Mouse (Mus musculus): ENCODE data around the gene Hist1h2ah.
"Not testable (repeated sequence)": the region's sequence is repeated elsewhere in the genome, so short reads cannot be mapped to it uniquely, and the experiment has no call there.

Hist1h2ah gene

DNA sequence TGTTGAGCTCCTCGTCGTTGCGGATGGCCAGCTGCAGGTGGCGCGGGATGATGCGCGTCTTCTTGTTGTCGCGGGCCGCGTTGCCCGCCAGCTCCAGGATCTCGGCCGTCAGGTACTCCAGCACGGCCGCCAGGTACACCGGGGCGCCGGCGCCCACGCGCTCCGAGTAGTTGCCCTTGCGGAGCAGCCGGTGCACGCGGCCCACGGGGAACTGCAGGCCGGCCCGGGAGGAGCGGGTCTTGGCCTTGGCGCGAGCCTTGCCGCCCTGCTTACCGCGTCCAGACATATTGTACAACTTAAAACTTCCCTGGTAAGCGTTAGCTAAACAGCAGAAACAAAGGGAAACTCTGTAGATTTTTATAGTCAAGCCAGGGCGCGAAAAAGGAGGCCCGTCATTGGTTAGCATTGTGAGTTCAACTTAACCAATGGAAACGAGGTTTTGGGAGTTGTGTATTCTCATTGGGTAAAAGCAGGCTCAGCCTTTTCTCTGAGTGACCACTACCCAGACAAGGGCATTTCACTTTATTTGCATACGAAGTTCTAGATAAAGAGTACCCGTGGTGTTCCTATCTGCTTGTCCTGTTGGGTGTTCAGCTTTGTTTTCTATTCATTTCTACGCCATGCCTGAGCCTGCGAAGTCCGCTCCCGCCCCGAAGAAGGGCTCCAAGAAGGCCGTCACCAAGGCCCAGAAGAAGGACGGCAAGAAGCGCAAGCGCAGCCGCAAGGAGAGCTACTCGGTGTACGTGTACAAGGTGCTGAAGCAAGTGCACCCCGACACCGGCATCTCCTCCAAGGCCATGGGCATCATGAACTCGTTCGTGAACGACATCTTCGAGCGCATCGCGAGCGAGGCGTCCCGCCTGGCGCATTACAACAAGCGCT is at the start of gene Hist1h2ah, which contains the start of gene Hist1h2bk:
TSS of gene Hist1h2ah (minus strand) at position 302 of the 882 bp plus-strand sequence.
TSS of gene Hist1h2bk (plus strand) at position 604 of the 882 bp plus-strand sequence.
- DNase-seq, result peak; percentile 78 to 83

DNA sequence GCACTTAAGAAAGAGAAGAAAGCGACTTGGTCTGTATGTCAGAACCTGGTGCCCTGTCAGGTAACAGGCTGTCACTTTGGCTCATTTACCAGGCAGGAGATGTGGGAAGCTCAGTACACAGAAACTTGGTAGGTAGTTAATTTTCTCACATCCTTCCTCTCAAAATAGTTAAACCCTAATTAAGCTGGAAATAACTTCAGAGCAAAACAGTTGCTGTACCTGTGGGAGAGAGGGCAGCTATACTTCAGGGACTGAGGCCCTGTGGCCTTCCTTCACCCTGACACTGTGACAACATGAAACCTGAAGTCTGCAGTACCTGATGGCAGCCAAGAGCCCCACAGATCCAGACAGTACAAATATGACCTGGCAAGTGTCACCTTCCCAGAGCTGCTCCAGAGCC is 48.8 kb upstream of the Hist1h2ah start, which contains the start of gene Vmn1r188:
TSS of gene Vmn1r188 (plus strand) at position 301 of the 400 bp plus-strand sequence.
- DNase-seq, result not testable (repeated sequence)

DNA sequence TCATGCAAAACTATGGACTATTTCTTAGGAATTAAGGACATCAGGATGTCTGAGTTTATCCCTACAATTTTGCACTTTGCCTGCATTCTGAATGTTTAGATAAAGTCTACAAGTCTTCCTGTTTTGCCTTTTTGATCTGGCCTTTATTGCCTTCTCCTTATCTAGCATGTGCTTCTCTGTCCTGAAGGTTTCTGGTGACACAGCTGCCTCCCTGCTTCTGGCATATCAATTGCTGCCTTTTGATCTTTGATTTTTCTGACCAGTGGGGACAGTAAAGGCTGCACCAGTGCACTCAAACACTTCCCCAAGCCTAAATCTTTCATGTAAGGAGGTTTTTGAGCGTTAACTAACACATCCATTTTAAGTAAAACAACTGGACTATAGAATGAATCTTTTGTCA is 28.1 kb upstream of the Hist1h2ah start:
- DNase-seq, result no peak

DNA sequence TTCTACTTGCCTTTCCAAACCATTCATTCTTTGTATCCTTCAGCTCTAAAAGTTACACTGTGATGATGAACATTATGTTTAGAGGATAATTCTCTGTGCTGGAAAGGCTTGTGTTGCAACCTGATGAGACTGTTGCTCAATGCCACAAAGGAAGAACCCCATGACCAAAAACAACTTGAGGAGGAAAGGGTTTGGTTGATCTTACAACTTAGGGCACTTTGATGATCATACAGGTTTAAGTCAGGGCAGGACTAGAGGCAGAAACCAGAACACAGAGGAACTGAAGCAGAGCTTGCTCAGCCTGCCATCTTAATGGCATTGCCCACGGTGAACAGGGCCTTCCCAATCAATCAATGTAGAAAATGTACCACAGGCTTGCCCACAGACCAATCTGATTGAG is 26.1 kb upstream of the Hist1h2ah start:
- DNase-seq, result no peak

DNA sequence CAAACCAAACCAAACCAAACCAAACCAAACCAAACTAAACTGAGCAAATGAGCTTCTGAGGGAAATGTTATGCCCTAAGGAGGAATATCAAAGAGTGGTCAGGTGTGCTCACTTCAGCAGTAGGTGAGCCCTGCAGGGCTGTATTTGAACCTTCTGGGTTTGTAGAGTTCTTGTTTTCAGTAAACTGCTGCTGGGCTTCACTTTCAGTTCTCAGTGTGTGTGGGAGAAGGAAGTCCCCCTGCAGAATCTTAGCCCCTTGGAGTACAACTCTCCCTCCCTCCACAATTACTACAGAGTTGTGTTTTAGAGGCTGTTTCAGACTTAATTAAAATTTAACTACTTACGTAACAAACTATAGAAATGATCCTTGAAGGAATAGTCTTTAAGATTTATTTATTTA is 18.4 kb upstream of the Hist1h2ah start:
- no peak for DNase-seq

DNA sequence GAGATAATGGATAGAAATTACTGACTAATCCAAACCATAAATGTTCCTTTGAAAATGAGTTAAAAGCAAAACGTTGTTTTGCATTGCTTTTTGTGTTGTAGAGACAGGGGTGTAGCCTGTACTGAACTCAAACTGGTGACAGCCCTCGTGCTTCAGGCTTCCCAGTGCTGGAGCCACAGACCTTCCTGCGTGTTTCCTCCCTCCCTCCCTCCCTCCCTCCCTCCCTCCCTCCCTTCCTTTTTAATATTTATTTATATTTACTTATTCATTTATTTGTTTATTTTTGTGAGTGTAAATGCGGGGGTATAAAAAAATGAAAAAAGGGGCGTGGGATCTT is 16.1 kb upstream of the Hist1h2ah start:
- DNase-seq, result no peak

DNA sequence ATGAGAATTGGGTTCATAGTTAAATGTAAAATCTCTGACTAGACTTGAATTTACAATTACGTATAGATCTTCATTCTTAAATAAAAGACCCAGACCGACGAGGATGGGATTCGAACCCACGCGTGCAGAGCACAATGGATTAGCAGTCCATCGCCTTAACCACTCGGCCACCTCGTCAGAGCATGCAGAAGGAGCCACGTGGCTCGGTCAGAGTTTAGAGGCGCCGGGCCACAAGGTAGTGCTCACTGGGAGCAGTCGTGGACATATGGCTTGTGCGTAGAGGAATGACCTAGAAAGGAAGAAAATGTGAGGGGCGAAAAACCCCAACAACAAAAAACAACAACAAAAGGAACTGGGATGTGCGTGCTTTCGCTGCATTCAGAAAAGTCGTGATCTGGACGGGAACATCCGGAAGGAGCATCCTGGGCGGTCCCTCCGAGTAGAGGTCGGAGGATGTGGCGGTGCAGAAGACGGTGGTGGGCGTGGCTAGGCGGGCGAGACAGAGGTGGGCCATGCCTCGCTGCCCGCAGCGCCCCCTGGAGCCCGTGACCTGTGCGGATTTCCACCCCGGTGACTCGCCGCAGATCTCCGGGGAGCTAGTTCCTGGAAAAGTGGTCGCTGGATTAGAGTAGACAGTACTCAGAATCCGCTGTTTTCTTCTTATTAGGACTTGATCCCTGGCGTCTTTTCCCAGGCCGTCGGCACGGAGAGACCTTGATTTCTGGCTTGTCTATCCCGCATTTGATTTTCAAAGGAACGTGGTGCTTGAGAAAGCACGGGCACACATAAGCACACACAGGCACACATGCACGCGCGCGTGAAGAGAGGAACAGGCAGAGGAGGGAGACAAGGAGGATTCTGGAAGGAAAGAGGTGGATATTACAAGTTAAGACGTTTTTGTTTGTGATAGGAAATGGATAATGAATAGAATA is 15.5 kb upstream of the Hist1h2ah start:
- peak; percentile 71 to 82 for DNase-seq

DNA sequence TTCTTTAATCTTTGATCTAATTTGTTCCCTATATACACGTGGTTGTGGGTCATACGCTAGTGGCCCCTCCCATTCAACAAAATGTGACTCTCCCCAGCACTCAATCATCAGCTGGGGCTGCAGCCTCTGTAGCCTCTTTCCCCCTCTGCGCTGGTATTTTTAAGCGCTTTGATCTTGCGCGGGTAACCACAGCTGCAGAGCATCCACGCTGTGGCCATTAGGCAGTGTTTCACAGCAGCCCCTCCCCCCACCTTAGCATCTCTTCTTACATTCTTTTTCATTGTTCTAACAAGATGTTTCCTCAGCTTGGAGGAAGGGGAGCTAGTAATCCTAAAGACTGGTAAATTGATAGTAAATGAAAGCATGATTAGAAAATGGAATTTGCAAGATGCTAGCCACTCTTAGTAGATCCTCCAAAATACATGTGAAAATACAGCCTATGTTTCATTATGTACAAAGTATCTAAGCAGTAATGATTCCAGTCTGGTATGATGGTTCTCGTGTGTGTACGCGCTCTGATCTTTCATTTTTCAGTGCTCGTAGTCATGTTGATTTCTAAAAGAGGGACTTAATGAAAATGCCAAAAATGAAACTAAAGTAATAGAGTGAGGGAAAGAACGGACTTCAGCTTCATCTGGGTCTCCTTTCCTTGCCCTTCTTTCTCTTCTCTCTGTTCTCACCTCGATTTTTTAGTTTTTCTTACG is 14.5 kb upstream of the Hist1h2ah start:
- peak in 1 of 2 experiments; percentile 32 for DNase-seq

DNA sequence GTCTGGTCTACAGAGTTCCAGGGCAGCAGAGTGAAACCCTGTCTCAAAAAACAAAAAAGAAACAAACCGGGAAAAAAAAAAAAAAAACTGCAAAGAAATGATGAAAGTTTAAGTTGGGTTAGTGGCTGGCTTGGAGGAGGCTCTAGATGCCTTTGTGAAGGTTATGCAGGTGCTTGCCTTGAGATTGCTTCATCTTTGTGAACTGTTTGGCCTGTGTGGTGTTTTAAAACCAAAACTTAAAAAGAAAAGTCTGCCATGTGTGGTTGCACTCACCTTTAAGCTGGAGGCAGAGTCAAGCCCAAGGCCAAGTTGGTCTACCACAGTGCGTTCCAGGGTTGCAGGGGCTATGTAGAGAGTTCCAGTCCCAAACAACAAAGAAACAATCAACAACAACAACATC is 13.7 kb upstream of the Hist1h2ah start:
- no peak for DNase-seq

DNA sequence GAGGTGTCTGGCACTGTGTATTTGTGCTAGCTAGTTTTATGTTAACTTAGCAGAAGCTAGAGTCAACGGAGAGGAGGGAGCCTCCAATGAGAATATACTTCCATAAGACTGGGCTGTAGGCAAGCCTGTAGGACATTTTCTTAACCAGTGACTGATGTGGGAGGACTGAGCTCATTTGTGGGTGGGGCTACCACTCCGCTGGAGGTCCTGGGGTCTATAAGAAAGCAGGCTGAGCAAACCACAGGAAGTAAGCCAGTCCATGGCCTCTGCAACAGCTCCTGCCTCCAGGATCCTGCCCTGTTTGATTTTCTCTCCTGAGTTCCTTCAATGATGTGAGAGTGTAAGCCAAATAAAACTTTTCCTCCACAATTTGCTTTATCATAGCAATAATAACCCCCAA is 9.9 kb upstream of the Hist1h2ah start:
- no peak for DNase-seq

DNA sequence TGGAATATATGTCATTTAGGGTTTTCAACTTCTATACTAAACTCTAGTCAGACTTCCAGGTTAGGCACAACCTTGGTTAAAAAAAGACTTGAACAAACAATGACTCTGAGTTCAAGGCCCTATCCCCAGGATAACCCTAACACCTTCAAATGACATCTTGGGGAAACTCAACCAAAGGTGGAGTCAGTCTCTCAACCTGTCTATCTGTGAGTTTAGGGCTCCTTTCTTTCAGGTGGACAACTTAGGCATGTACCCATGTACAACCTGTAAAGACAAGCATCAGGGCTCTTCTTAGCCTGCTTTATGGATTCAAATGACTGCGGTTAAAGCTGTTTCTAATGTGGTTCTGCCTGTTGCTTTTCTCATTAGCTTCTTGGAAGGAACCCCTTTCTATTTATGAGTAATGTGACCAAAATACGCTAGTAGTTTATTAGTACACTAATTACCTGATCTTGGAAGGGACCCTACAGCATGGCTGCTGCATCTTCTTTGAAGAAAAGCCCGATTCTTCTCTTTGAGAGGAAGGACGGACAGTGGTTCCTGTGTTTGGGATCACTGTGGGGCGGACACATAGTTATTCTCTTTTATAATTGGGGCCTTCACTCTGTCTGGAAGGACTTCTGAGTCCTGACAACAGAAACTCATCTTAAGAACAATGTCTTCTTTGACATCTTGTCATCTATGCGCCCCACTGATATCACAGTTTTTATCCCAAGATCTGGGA is 9.2 kb upstream of the Hist1h2ah start:
- DNase-seq, result no peak

DNA sequence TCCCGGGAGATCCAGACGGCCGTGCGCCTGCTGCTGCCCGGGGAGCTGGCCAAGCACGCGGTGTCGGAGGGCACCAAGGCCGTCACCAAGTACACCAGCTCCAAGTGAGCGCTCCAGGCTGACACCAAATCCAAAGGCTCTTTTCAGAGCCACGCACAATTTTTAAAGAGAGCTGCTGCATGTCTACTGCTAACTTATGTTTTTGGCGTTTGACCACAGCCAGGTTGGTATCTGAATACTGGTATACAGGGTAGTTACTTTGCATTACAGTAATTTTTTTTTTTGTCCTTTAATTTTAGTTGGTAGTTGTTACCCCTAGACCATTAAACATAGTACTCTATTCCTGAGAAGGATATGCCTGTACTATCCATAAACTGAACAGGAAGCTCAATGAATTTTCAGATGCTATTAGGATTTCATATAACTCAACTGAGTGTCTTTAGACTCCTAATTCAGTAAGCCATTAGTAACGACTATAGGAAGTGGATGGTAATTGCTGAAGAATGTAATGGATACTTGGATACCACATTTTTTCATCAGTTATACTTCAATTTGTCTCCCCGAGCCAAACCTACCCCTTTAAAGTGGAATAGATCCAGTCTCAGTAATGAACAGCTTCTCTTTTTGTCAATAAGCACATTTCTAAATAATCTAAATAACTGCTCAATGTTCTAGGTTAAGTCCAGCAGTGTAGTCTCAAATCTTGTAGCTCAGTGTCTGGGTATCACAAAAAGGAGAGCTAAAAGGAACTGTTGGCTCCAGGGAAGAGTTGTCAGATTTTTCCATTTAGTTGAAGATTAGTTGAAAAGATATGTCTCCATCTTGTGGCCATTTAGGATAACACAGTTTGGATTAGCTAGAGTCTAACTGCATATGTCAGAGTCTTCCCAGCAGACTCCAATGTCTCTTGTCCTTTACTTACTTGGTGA is 8.4 kb upstream of the Hist1h2ah start:
- DNase-seq, result no peak

DNA sequence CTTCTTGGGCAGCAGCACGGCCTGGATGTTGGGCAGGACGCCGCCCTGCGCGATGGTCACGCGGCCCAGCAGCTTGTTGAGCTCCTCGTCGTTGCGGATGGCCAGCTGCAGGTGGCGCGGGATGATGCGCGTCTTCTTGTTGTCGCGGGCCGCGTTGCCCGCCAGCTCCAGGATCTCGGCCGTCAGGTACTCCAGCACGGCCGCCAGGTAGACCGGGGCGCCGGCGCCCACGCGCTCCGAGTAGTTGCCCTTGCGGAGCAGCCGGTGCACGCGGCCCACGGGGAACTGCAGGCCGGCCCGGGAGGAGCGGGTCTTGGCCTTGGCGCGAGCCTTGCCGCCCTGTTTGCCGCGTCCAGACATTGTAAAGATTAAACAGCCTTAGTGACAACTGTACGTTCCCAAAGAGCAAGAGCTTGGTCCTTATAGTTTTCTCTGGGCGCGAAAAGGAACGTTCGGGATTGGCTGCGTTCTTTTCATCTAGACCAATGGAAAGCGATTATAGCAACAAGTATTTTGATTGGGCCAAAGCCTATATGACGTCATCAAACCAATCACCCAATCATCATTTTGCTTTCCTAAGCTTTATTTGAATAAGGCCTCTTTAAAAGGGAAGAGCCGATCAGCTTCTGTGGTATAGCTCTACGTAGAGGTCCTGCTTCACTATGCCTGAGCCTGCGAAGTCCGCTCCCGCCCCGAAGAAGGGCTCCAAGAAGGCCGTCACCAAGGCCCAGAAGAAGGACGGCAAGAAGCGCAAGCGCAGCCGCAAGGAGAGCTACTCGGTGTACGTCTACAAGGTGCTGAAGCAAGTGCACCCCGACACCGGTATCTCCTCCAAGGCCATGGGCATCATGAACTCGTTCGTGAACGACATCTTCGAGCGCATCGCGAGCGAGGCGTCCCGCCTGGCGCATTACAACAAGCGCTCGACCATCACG is 7.5 kb upstream of the Hist1h2ah start, which contains the start of the genes Hist1h2ag and Hist1h2bj:
TSS of gene Hist1h2ag (minus strand) at position 377 of the 935 bp plus-strand sequence.
TSS of gene Hist1h2bj (plus strand) at position 647 of the 935 bp plus-strand sequence.
- DNase-seq, result peak; percentile 83 to 86

DNA sequence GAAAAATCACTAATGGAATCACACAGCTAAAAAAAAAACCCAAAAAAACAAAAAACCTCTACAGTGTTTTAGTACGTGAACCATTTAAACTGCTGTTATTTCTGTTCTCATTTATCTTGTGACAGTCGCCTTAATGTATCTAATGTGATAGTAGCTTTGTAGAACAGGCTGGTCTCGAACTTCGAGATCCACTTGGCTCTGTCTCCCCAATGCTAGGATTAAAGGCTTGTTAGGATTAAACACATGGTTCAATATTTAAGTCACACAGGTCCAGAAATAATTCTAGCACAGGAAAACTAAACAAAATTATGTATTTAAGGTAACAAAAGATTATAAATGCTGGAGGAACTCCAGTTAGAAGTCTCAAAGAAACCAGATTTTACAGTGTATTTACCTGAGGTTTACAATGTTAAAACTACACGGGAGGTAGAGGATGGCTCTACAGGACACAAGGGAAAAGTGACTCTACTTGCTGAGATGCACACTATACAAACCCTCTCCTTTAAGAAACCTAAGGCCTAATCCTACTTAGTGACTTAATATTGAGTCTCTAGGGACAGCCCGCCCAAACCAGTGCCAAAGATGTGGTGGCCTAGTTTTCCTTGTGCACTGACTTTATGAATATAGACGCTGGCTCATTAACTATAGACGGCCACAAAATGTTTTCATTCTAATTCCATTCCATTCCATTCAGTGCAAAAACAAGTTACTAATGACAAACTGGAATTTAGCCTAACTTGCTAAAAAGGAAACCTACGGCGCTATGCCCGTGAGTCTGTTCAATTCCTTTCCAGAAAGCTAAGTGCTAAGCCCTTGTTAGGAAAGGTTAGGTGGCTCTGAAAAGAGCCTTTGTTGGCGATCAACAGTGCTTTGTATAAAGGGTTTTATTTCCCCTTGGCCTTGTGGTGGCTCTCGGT is 6.5 kb upstream of the Hist1h2ah start:
- DNase-seq, result no peak

DNA sequence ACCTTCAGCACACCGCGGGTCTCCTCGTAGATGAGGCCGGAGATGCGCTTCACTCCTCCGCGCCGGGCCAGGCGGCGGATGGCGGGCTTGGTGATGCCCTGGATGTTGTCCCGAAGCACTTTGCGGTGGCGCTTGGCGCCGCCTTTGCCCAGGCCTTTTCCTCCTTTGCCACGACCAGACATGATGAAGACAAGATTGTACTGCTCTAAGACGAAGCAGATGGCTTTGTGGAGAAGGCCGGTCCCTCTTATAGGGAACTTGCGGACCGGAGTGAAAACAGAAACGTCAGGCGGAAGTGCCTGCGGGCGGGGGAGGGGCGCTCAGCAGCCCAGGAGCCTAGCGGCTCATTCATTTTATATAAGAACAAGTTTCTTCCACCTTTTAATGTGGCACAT is 5.8 kb upstream of the Hist1h2ah start, which contains the start of gene Hist1h4i:
TSS of gene Hist1h4i (minus strand) at position 221 of the 395 bp plus-strand sequence.
- peak; percentile 98 for DNase-seq

DNA sequence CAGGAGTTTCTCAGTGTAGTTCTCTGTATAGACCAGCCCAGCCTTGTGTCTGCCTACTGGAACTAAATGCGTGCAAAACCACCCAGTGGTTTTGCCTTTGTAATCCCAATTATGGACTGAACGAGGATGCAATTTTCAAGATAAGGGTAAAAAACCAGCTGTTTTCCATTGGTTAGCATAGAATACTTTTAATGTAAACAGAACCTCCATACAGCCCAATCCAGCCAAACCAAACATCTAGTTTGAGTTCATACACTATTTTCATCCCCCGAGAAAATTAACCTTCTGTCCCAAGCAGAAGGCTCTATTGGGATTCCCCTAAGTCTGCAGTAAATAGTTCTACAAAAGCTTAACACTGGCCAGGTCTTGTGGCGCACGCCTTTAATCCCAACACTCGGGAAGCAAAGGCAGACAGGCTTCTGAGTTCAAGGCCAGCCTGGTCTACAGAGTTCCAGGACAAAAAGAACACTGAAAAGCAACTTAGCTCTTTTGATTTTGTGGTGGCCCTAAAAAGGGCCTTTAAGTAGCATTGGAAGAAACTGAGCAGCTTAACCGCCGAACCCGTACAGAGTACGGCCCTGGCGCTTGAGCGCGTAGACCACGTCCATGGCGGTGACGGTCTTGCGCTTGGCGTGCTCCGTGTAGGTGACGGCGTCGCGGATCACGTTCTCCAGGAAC is 5.2 kb upstream of the Hist1h2ah start:
- peak in 1 of 2 experiments; percentile 30 for DNase-seq

DNA sequence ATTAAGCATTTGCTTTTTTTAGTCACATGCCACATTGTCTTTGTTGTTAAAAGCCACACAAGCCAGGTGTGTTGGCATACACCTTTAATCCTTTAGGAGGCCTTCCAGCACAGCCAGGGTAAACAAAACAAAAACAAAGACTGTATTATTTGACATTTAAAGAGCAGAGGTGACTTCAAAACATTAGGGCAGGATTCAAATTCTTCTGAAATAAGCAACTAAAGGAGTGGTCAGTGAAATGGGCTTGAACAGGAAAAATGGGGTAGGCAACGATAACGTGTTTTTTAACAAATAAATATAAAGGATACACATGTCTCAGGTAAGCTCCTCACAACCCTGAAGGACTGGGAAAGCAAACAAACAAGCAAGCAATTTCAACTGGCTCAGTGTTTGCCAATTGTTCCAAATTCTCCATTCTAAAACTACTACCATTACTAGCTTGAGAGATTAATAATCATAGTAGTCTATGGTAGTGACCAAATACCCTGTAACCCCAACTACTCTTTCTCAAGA is 4.6 kb upstream of the Hist1h2ah start:
- DNase-seq, result no peak
